Mouse (Mus musculus) right cerebral cortex, postnatal 25 days (tissue): ENCODE measurements around the gene Gstp3.
"Not testable (repeated sequence)": the region's sequence is repeated elsewhere in the genome, so short reads cannot be mapped to it uniquely, and the experiment has no call there.

Experiments
- DNase-seq: peaks from one replicate; pipeline ENCODE4 v3.0.0; 2022

Gstp3 gene

GRCm38 (mm10) chr19:4088146-4088545, 28.8 kb upstream of the Gstp3 start:
- DNase-seq: no peak

- DNase-seq: no peak
Observed at GRCm38 (mm10) chr19:4087090-4087489, 27.7 kb upstream of the Gstp3 start.

- no peak for DNase-seq
Observed at GRCm38 (mm10) chr19:4086156-4086555, 26.8 kb upstream of the Gstp3 start.

GRCm38 (mm10) chr19:4084984-4085383, 25.6 kb upstream of the Gstp3 start:
- no peak for DNase-seq

GRCm38 (mm10) chr19:4083826-4084225, 24.5 kb upstream of the Gstp3 start:
- no peak for DNase-seq

GRCm38 (mm10) chr19:4083316-4083715, 23.9 kb upstream of the Gstp3 start:
- DNase-seq: no peak

- no peak for DNase-seq
Observed at GRCm38 (mm10) chr19:4082219-4082965, 23.0 kb upstream of the Gstp3 start.

GRCm38 (mm10) chr19:4081394-4081793, 22.0 kb upstream of the Gstp3 start, which contains the start of gene Cabp2:
Cabp2 (plus strand) TSS chr19:4081578.
- DNase-seq: no peak

- DNase-seq: no peak
Observed at GRCm38 (mm10) chr19:4080511-4081009, 21.2 kb upstream of the Gstp3 start.

GRCm38 (mm10) chr19:4079594-4079993, 20.2 kb upstream of the Gstp3 start:
- DNase-seq: no peak

- no peak for DNase-seq
Observed at GRCm38 (mm10) chr19:4075531-4075930, 16.2 kb upstream of the Gstp3 start.

- no peak for DNase-seq
Observed at GRCm38 (mm10) chr19:4072706-4073424, 13.5 kb upstream of the Gstp3 start.

GRCm38 (mm10) chr19:4071406-4071805, 12.0 kb upstream of the Gstp3 start:
- DNase-seq: no peak

GRCm38 (mm10) chr19:4070756-4071155, 11.4 kb upstream of the Gstp3 start:
- no peak for DNase-seq

- DNase-seq: no peak
Observed at GRCm38 (mm10) chr19:4070311-4070710, 10.9 kb upstream of the Gstp3 start.

- DNase-seq: no peak
Observed at GRCm38 (mm10) chr19:4068717-4069410, 9.5 kb upstream of the Gstp3 start.

GRCm38 (mm10) chr19:4068242-4068641, 8.9 kb upstream of the Gstp3 start:
- DNase-seq: not testable (repeated sequence)

GRCm38 (mm10) chr19:4066877-4067276, 7.5 kb upstream of the Gstp3 start:
- DNase-seq: no peak

- no peak for DNase-seq
Observed at GRCm38 (mm10) chr19:4066280-4066679, 6.9 kb upstream of the Gstp3 start.

- DNase-seq: not testable (repeated sequence)
Observed at GRCm38 (mm10) chr19:4064501-4064900, 5.1 kb upstream of the Gstp3 start.

- not testable (repeated sequence) for DNase-seq
Observed at GRCm38 (mm10) chr19:4063357-4063756, 4.0 kb upstream of the Gstp3 start.

GRCm38 (mm10) chr19:4060899-4061465, 1.6 kb upstream of the Gstp3 start:
- no peak for DNase-seq
